Mouse (Mus musculus): ENCODE data around the gene Cln6. TPM values are rescaled to one million over a fixed set of nuclear protein-coding genes. Genes with fewer than 3 reads are reported as not detected.

The Cln6 gene
- total and polyA plus RNA-seq, 3 experiments = 29.4 to 52.1 TPM; not detected in 1

DNA sequence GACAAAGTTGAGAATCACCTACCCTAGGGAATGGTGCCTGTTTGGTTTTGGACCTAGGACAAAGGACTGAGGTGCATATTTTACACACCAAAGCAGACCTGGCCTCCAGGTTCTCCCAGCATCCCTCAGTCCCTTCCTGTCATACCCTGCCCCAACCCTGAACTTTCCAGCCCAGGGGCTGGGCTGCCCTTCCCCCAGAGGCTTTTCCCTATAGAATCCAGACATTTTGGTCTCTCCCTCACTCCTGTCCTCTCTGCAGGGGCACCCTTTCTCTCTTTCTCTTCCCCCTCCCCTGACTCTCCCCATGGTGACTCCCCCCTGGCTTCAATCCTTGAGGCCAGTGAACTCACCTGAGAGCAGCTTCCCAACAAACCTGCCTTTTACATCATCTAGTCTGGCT, 32.1 kb downstream of the Cln6 start:
- Histone ChIP-seq H3K36me3 (ENCODE audit: control insufficient read depth in 1 of 2, insufficient read depth in 2 of 2, low read length in 2 of 2) (no peaks in the 10 kb centered on the region; a peak in 1 of 4 replicates), H3K27me3 (ENCODE audit: control insufficient read depth in 1 of 2, insufficient read depth in 2 of 2, low read length in 2 of 2) (no peaks in the 10 kb centered on the region), H3K27ac (ENCODE audit: control insufficient read depth, low read depth, low read length) (no peak overlapping the region), H3K9me3 (replicated peaks; ENCODE audit: insufficient read depth, low read length) (no peaks in the 10 kb centered on the region), H3K4me1 (ENCODE audit: control insufficient read depth in 1 of 2, insufficient read depth in 2 of 2, low read length in 2 of 2) (peaks cover 2 to 7% of the 10 kb centered on the region in 2 experiments), H3K4me3 (ENCODE audit: control insufficient read depth in 1 of 2, insufficient read depth in 1 of 2, low read depth in 2 of 2, low read length in 2 of 2) (no peak overlapping the region), H3K79me2 (ENCODE audit: control insufficient read depth, insufficient read depth, low read length, poor library complexity) (no peaks in the 10 kb centered on the region), H3K9ac (ENCODE audit: control insufficient read depth, low read depth, low read length, poor library complexity, severe bottlenecking) (no peak overlapping the region)
- TF ChIP-seq POLR2A (IDR thresholded peaks at IDR 0.05; ENCODE audit: control insufficient read depth in 1 of 2, insufficient read depth in 1 of 2, low read depth in 1 of 2, low read length in 2 of 2, poor library complexity in 1 of 2) = no peak
- DNase-seq (ENCODE audit: low read depth, low spot score) = no peak

DNA sequence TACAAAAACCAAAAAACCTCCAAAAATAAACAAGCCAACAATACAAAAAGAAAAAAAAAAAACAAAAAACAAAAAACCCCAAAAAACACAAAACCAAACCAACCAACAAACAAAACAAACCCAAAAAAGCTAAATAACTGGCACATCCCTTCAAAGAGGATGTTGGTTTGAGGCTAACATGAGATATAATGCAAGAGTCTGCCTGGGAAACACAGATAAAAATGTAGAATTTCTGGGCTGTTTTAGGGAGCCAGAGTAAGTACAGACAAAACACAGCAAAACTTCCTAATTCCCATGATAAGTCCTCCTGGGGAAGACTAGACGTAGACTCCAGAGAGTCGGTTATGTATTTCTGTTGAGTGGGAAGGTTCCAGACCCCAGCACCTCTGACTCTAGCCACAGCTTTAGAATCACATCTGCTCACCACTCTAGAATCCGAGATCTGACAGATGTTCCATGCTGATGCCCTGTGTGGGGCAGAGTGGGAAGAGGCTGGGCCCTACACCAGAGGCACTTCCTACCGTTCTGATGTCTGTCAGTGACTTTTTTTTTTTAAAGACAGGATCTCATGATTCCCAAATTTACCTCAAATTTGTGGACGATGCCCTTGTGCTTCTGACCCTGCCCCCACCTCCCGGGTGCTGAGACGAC, 38.5 kb downstream of the Cln6 start:
- H3K27ac ChIP-seq (ENCODE audit: control insufficient read depth, low read depth, low read length) = peak overlapping the region; percentile 26; the same call in 1 of the 2 replicates
- H3K4me1 ChIP-seq (ENCODE audit: control insufficient read depth in 1 of 2, insufficient read depth in 2 of 2, low read length in 2 of 2) = peaks cover 14 to 20% of the 10 kb centered on the region in 2 experiments
- H3K9me3 ChIP-seq (replicated peaks; ENCODE audit: insufficient read depth, low read length) = no peaks in the 10 kb centered on the region
- peak; percentile 55 for DNase-seq (ENCODE audit: low read depth, low spot score)
- TF ChIP-seq ZKSCAN1 (IDR thresholded peaks at IDR 0.05; ENCODE audit: low read depth, low read length) (peak; percentile 77), TAL1 (IDR thresholded peaks at IDR 0.05; ENCODE audit: low read length) (peak; percentile 69), RCOR1 (IDR thresholded peaks at IDR 0.05; ENCODE audit: low read depth, low read length) (peak; percentile 45; the same call in 1 of the 2 replicates), ETS1 (IDR thresholded peaks at IDR 0.05; ENCODE audit: low read depth, low read length) (0 out of 2 replicates have a peak, but pooled peaks have one; percentile 37), POLR2AphosphoS2 (IDR thresholded peaks at IDR 0.05; ENCODE audit: low read length) (no peak), TCF12 (IDR thresholded peaks at IDR 0.05; ENCODE audit: low read depth, low read length) (peak; percentile 80; the same call in 1 of the 2 replicates), EP300 (IDR thresholded peaks at IDR 0.05; ENCODE audit: low read depth in 1 of 2, low read length in 2 of 2) (peak; percentile 79 to 81), ZNF384 (IDR thresholded peaks at IDR 0.05; ENCODE audit: low read depth, low read length) (no peak), UBTF (IDR thresholded peaks at IDR 0.05; ENCODE audit: borderline replicate concordance, insufficient read depth, low read depth, low read length) (no peak), HCFC1 (IDR thresholded peaks at IDR 0.05; ENCODE audit: low read depth, low read length) (0 out of 2 replicates have a peak, but pooled peaks have one; percentile 18), GATA1 (IDR thresholded peaks at IDR 0.05; ENCODE audit: low read depth, low read length) (peak; percentile 72)
- no peak overlapping the region for H3K9ac ChIP-seq (ENCODE audit: control insufficient read depth, low read depth, low read length, poor library complexity, severe bottlenecking)
- peaks cover 3 to 18% of the 10 kb centered on the region in 2 experiments for H3K36me3 ChIP-seq (ENCODE audit: control insufficient read depth in 1 of 2, insufficient read depth in 2 of 2, low read length in 2 of 2)
- no peaks in the 10 kb centered on the region for H3K79me2 ChIP-seq (ENCODE audit: control insufficient read depth, insufficient read depth, low read length, poor library complexity)
- no peak overlapping the region for H3K4me3 ChIP-seq (ENCODE audit: control insufficient read depth in 1 of 2, insufficient read depth in 1 of 2, low read depth in 2 of 2, low read length in 2 of 2)
- no peaks in the 10 kb centered on the region for H3K27me3 ChIP-seq (ENCODE audit: control insufficient read depth in 1 of 2, insufficient read depth in 2 of 2, low read length in 2 of 2)

DNA sequence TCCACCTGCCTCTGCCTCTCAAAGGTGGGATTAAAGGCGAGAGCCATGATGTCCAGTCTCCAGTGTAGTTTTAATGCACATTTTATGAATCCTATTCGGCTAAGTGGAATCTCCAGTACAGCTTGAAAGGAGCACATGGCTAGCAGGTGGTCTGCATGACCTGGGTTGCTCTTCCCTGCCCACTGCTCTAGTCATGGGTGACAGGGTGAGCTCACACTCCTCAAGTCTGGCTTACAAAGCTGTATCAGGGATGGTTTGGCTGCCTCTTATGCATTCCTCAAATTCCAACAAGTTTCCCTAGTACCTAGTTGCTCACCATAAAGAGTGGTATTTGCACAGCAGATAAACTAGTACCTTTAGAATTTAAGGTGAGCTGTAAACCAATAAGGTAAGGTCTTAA, 39.2 kb downstream of the Cln6 start:
- no peaks in the 10 kb centered on the region for H3K9me3 ChIP-seq (replicated peaks; ENCODE audit: insufficient read depth, low read length)
- no peaks in the 10 kb centered on the region for H3K27me3 ChIP-seq (ENCODE audit: control insufficient read depth in 1 of 2, insufficient read depth in 2 of 2, low read length in 2 of 2)
- H3K79me2 ChIP-seq (ENCODE audit: control insufficient read depth, insufficient read depth, low read length, poor library complexity) = no peaks in the 10 kb centered on the region
- DNase-seq (ENCODE audit: low read depth, low spot score) = no peak
- no peak overlapping the region for H3K9ac ChIP-seq (ENCODE audit: control insufficient read depth, low read depth, low read length, poor library complexity, severe bottlenecking)
- no peak overlapping the region for H3K27ac ChIP-seq (ENCODE audit: control insufficient read depth, low read depth, low read length)
- TF ChIP-seq POLR2AphosphoS2 (IDR thresholded peaks at IDR 0.05; ENCODE audit: low read length) (no peak), NRF1 (IDR thresholded peaks at IDR 0.05; ENCODE audit: insufficient read depth, low read depth, low read length, poor library complexity, severe bottlenecking) (no peak), ZNF384 (IDR thresholded peaks at IDR 0.05; ENCODE audit: low read depth, low read length) (no peak), SIN3A (IDR thresholded peaks at IDR 0.05; ENCODE audit: low read length) (no peak), CHD2 (IDR thresholded peaks at IDR 0.05; ENCODE audit: low read length) (no peak), ETS1 (IDR thresholded peaks at IDR 0.05; ENCODE audit: low read depth, low read length) (no peak), MYB (IDR thresholded peaks at IDR 0.05; ENCODE audit: low read depth, low read length) (no peak), TCF12 (IDR thresholded peaks at IDR 0.05; ENCODE audit: low read depth, low read length) (no peak), TBP (IDR thresholded peaks at IDR 0.05; ENCODE audit: low read depth, low read length) (no peak), MEF2A (IDR thresholded peaks at IDR 0.05; ENCODE audit: extremely low read depth, insufficient replicate concordance, low read depth, low read length, poor library complexity, severe bottlenecking) (no peak), RAD21 (IDR thresholded peaks at IDR 0.05; ENCODE audit: low read depth, low read length) (no peak), POLR2A (IDR thresholded peaks at IDR 0.05; ENCODE audit: control insufficient read depth in 1 of 2, insufficient read depth in 1 of 2, low read depth in 1 of 2, low read length in 2 of 2, poor library complexity in 1 of 2) (no peak), USF2 (IDR thresholded peaks at IDR 0.05; ENCODE audit: borderline replicate concordance in 1 of 2, insufficient read depth in 1 of 2, low read depth in 1 of 2, low read length in 2 of 2) (no peak)
- H3K36me3 ChIP-seq (ENCODE audit: control insufficient read depth in 1 of 2, insufficient read depth in 2 of 2, low read length in 2 of 2) = peaks cover 3 to 18% of the 10 kb centered on the region in 2 experiments
- peaks cover 14 to 20% of the 10 kb centered on the region in 2 experiments for H3K4me1 ChIP-seq (ENCODE audit: control insufficient read depth in 1 of 2, insufficient read depth in 2 of 2, low read length in 2 of 2)
- no peak overlapping the region for H3K4me3 ChIP-seq (ENCODE audit: control insufficient read depth in 1 of 2, insufficient read depth in 1 of 2, low read depth in 2 of 2, low read length in 2 of 2)

Measured in MEL (cell line).